Mouse (Mus musculus): ENCODE data around the gene App.

App gene

DNA sequence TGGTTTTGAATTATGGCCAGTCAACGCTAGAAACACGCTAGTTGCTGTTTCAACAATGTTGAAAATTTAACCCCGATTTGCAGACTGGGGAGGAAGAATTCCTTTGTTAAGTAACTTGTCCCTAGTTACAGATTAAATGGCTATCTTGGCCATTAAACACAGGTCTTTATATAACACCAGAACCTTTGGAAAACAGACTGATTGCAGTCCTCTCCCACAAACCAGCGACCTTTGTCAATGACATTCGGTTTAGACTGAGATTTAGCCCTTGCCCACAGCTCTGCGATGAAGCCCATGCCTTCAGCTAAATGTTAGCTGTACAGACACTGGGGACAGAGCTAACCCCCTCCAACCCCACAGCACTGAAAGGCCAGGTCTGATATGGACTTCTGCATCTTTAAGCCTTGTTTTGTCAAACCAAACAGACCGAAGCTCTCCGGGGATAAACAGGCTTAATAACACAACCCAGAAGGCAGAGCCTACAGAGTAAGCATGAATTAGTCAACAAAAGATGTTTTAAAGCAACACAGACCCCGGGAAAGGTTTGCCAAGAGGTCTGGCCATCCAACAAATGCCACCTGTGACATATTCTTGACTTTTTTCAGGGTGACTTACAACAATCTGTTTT is 152.8 kb downstream of the App start:
- DNase-seq (ENCODE audit: low read depth), result no peak

DNA sequence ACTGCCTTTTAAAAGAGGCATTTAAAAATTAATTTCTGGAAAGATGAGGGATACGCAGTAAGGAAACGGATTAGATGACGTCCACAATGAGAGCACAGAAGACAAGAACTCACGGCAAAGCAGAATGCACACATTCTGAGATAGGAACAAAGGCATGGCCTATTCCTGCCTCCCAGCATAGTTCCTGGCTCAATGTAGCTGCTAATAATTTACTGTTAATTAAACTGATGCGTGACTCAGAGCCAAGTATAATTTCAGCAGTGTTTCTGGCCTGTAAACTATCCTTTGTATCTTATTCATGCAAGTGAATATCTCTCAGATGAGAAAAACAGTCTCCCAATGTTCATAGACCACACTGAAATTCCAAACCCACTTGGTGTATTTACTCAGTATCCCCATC is 154.3 kb downstream of the App start:
- DNase-seq (ENCODE audit: low read depth), result no peak

DNA sequence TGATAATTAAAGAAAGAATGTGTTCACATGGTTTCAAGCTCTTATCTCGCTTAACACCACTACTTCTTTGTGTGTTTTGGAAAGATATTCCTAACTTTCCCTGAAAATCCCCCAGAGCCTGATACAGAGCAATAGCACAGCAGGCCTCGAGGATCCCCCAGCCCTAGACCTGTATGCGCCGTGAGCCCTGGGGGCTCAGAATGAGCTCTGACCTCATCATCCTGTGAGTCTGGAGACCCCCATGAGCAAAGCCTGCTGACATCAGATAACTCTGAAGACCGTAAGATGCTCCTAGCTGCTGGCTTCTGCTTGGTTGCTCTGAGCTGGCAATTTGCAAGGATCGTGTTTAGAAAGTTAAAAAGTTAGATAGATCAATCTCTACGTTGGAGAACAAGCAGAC is 155.7 kb downstream of the App start:
- DNase-seq (ENCODE audit: low read depth), result no peak

DNA sequence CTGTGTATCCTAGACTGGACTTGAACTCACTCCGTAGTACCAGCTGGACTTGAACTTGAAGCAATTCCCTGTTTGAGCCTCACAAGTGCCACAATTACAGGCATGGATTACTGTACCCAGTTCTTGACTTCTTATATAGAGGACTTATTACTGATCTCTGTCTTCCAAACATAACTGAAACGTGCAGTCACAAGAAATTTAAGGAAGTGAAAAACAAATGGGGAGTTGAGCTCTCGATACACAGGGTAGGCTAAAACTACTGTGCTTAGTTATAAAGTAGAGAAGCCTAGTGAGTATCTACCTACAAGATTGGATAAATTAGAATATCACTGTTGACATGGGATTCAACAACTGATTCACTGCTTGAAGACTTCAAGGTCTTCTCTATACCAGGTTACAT is 160.9 kb downstream of the App start:
- no peak for DNase-seq (ENCODE audit: low read depth)

DNA sequence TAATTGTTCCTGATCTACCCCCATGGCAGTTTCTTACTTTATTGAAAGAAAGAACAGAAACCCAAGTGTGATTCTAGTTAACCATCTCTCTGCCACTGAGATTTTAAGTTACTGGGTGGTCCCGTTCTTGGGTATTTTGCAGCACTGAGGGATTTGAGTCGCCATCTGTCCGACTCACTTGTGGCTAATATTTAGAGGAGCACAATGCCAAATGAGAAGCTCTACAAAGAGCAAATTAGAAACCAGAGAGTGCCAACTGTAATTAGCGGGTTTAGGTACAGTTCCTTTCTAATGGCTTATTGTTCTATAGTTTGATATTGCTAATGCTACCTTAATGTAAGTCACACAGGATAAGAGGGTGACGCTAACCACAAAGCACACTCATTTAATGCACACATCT is 161.4 kb downstream of the App start:
- no peak for DNase-seq (ENCODE audit: low read depth)

DNA sequence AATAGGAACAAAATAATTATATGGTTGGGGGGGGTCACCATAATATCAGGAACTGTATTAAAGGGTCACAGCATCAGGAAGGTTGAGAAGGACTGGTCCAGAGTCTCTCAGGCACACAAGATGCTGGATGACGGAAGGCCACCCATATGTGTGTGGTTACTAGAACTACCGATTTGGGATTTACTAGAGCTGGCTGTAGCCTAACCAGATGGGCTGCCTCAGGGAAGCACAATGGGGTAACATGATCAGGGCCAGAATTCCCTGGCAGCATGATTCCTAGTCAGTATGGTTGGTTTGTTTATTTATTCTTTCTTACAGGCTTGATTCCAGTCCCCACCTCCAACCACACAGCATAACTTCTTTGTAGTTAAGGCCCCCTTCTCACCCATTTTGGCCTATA is 162.9 kb downstream of the App start:
- no peak for DNase-seq (ENCODE audit: low read depth)

DNA sequence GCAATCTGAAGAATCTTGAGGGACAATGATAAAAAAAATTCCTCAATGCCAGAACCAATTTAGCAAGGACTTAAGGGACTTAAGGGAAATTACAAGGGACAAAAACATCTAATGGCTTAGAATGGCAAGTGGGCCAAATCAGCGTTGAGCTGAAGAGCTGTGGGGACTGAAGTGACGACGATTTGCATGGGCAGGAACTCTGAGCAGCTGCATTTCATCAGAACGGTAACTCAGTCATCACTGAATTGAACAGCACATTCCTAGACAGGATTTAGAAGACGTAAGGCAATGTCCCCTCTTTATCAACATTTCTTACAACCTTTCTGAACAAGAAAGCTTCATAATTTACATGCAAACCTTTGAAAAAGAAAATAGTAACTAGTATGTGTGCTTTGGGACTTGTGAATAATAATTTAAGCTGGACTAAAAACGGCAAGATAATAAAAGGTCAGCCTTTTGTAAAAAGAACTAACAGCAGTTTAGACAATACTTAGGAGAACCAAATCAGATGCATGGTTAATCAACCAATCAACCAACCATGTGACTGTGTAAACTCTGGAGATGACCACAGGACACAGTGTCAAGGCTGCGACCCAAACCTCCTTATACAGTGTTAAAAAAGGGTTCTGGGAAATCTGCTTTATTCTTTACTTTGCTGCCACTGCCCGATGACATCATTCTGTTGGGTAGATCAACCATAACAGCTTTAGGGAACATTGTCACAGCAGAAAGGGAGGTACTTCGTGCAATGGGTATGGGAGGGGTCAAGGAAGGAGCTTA is 164.5 kb downstream of the App start:
- no peak for DNase-seq (ENCODE audit: low read depth)

DNA sequence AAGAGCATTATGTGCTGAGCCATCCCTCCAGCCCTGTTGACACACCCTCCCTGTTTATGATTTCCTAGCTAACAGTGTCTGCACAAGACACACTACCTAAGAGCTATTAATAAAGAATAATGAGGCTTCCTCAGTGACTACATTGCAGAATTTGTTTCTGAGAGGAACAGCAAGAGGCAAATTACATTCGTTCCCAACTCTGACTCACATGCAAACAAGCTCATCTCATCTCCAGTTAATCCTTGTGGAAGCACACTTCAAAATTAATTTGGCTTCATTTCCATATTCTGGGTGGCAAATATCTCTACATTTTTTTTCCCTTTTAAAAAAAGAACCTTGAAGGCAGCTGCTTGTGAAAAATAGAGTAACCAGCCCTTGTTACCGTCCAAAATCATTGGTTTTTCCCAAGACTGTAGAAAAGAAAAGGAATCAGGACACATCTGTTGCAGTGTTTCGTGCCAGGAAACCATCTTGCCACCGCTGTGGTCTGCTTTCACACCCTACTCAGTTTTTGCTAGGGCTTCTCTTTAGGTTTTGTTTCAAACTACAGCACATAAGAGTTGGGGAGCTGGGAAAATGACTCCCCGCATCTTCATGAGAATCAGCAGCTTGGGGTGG is 171.5 kb downstream of the App start:
- DNase-seq (ENCODE audit: low read depth), result no peak

DNA sequence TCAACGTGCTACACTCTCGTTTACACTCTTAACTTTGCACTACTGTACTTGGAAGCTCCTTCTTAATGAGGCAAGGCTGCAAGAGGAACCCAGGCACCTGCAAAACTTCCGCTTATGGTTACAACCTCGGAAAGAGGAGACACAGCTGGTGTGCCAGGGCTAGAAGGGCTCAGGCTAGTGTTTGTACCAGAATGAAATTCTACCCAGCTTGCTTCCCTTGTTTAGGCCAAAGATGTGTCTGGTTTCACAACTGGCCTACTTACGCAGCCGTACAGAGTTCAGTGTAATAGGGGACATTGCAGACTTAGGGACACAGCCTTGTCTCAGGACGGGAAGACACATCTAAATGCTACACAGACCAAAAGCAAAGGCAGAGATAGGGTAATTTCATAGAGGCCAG is 173.3 kb downstream of the App start:
- DNase-seq (ENCODE audit: low read depth), result no peak

DNA sequence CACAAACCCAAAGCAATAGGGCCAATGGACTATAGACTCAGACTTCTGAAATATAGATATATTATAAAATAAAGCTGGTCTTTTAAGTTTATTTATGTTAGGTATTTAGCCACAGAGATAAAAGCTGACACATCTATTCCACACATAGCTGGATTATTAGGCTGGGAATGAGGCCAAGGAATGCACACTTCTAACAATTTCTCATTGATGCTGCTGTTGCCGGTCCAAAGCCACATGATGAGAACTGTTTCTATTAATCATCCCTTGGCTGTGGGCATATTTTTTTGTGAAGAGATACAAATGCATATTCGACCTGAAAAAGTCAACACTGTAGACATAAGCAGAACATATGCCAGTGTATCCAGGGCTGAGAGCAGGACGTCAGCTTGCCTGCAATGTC is 176.0 kb downstream of the App start:
- no peak for DNase-seq (ENCODE audit: low read depth)

DNA sequence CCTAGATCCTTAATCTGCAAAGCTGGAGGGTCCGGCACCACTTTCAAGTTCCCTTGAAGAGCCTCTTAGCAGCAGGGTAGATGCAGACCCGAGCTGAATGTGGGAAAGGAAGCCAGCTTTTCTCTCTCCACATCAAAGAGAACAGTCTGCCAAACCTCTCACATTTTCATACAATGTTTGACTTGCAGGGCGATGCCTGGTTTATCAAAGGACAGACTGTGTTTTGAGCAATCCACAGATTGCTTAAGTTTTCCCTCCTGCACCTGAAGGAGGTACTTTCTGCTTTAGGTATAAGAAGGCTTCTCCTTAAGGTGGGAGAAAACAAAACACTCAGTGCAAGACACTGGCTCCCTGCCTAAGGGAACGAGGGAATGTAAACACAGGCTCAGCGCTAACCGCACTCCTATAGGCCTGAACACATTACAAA is 178.1 kb downstream of the App start:
- no peak for DNase-seq (ENCODE audit: low read depth)

DNA sequence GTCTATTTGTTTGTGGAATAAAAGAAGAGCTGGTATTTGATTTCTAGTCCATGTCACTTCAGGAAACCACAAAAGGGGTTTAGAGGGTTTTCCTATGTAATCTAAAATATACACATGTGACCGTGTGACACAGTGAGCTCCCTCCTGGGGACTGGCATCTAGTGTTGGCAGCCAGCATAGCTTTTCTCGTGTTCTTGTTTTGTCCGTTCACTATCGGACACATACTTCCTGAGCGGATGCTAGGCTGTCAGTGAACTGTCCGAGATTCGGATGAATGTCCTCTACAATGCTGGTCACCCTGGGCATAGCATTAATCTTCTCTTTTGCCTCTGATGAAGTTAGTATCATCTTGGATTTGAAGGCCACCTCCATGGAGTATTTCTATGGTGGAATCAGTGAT is 180.7 kb downstream of the App start:
- no peak for DNase-seq (ENCODE audit: low read depth)

DNA sequence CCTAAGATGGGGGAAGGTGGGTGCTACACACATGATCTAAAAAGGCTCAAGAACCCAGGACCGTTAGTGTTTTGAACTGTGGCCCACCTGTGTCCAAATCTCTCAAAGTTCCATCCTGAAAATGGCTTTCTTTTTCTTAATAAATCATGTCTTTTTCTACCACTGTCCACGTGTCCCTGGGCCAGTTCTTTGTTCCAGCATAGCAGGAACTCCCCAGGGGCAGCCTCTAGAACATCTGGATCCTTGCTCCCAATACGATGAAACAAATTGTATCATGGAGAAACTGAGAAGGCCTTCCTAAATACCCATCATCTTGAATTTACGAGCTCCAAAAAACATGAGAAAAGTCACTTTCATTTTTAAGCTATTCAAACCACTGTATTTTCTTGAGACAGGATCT is 182.6 kb downstream of the App start:
- no peak for DNase-seq (ENCODE audit: low read depth)

DNA sequence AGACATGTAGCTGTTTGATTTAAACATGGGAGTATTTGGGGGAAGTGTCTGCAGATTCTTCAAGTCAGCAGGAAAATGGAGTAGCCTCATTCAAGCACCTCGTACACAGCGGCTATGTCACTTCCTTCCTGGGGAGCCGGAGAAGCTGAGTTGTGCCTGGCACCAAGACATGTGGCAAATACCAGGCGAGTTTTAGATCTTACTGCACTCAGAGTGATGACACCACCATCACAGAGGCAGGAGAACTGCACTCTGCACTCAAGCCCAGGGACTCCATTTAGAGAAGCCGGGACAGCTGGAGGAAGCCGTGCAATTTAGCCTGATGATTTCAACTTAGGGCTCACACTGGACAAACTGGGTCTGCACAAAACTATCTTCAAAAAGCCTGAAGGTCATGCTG is 183.6 kb downstream of the App start:
- DNase-seq (ENCODE audit: low read depth), result no peak

DNA sequence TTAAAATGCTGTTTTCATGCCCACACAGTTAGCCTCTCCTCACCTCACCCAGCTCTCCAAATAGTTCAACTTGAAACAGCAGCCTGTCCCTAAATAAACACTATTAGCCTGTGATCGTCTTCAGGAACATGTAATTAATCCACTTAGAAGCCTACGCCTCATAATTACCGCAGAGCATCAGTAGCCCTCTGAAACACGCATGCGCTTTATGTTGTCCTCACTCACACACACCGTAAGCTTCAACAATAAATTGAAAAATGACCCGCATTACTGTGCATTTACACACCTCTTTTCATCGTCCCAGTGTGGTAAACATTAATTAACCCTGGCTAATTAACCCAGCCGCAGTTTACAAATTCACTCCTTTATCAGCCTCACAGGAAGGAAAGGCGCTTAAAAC is 184.1 kb downstream of the App start:
- DNase-seq (ENCODE audit: low read depth), result no peak

DNA sequence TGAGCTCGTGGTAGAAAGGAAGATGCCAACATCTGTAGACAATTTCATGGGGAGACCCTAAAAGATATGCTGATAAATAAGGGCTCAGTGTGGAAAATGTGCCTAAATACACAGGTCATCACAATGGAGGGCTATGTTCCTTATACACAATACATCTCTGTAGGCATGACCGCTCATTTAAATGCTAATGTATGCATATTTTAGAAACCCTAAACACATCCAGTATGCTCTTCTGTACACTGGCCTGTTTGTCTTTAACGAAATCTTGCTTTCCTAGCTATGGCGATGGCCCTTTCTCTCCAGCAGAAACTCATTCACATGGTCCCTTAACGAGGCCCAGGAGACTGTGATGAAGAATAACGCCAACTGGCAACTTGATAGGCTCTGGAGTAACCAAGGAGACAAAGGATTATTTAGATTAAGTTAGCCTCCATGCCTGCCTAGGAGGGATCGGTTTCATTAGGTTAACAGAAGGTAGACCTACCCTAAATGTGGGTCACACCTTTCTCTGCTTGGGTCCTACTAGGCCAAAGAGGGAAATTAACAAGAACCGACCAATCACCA is 185.8 kb downstream of the App start:
- DNase-seq (ENCODE audit: low read depth), result no peak

DNA sequence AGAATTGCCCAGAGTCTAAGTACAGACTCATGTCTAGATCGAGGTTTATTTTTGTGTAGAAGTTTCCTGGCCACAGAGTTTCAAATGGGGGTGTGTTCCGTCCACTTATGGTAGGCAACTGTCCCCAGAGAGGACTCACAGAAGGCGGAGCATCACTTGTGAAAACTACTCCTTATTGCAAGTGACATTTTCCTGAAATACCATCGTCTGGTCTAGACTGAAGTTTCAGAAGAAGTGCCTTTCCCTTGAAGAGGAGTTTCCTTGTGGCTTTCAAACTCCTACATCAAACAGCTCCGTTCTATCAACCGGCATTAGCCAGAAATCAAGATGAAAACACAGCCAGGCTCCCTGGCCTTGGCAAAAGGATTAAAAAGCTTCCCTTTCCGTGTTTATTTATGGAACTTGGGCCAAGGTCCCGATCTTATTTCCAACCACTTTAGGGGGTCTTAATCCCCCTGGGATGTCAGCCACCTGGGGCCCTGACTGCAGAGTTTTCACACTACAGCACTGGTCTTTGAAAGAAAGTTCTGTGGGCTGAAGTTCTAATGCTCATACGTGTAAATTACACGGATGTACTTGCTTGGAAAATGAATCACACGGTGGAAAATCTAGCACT is 187.4 kb downstream of the App start:
- DNase-seq (ENCODE audit: low read depth), result no peak

DNA sequence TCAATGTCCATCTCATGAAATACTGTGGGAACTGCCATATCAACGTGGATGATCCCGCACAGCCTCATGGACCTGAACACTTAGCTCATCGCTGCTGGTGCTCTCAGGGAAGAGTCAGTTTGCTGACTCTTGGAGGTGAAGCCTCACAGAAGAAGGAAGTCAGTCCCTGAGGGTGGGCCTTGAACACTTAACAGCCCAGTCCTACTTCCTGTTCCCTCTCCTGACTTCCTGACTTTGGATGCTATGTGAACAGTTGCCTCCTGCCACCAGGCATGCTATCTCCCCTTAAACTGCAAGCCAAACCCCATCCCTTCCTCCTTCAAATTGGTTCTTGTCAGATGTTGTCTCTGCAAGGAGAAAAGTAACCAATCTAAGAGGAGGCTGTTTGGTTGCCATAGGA is 188.2 kb downstream of the App start:
- DNase-seq (ENCODE audit: low read depth), result no peak

DNA sequence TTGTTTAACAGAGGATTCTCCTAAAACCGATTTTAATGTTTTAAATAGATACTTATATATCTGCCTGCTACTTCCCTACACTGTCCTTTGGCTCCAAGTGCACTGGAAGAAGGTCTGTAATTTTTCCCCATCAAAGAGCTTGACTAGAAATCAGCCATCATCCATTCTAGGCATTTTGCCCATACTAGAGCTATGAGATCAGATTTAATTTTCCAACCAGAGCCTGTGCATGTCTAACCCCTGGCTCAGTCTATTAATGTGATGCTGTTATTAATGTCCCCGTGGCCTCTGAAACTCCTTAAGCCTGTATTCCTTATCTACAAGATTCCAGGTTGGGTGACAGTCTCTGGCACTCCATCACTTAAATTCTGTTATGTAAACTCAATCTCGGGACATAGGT is 190.1 kb downstream of the App start:
- DNase-seq (ENCODE audit: low read depth), result no peak

DNA sequence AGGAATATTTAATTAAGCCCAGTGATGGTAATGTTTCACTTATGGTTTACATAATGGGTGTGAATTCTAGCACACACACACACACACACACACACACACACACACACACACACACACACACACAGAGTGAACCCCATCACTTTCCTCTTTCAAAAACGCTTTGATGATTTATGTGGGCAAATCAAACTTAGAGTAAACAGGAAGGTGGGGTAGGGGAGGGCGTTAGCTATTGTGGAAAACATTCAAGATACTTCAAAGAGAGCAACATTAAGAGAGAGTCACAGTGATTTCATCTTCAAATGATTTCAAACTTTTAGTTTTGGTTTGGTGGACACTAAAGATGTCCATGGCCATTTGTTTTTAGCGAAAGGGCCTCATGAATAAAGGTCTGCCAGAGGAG is 191.0 kb downstream of the App start:
- DNase-seq (ENCODE audit: low read depth), result no peak

DNA sequence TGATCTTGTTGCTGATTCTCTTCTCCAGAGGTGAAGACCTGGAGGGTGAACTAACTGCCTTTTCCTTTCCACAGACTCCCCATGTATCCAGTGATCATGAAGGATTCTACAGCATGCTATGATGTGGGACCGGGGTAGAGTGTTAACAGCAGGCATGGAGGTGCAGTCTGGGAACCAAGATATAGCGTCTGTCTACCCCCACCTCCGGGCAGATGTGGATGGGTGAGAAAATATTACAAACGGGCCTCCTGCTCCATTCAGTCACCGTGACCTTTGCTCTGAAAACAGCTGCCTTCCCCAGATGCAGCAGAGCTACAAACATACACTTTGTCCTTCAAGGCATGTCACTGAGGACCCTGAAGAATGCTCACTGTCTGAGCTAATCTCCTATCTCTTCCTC is 195.0 kb downstream of the App start:
- no peak for DNase-seq (ENCODE audit: low read depth)

DNA sequence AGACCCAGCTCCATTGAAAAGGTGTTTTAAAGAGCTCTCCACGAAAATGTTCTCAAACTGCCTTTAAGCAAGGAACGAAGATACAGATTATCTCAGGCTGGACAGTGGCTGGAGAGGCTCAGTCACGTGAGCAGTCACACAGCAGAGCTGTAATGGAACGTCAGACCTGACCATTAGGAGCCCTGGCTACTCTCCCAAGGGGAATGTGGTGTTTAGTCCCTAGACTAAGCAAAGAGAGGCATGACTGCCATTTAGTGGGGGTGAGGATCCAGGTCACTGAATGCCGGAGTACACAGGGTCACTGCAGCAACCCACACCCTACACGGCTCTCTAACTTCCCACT is 199.4 kb downstream of the App start:
- DNase-seq (ENCODE audit: low read depth), result no peak
